Mouse (Mus musculus) left cerebral cortex, postnatal 25 days (tissue): ENCODE measurements at regions not wholly inside any gene's neighbourhood (a gene's known extent, or its start where the extent isn't known, plus 50 kb on each side); places are given as distances from the start of the nearest gene placed in this dataset.
A peak's percentile ranks its signal among the peaks of the same experiment; 100 is the strongest.
"Not testable (repeated sequence)": the region's sequence is repeated elsewhere in the genome, so short reads cannot be mapped to it uniquely, and the experiment has no call there.

Experiments used
- DNase-seq, 2 experiments: peaks; one replicate each; pipeline ENCODE4 v3.0.0; 2022; ENCODE audit warnings: low spot score in 2 of 2, mixed read lengths in 1 of 2
- intact Hi-C: fragments of 180-260 bp; cut with DNase I; formaldehyde crosslinking; loops from one replicate; pipeline ENCODE4 v1.15.1; 2025

DNA sequence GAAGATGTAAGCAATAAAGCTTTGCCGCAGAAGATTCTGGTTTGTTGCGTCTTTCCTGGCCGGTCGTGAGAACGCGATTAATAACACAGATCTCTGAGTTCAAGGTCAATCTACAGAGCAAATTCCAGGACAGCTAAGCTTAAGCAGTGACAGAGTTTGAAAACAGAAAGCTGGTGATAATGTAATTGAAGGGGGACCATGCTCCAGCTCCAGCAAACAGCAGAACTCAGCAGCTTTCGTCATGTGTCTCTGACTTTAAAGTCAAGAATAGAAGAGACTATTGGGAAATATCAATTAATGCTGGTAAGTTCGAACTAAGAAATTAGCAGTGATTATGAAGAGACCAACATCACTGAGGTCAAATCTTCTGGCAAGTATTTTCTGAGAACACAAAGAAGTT is 251.2 kb downstream of the Btbd35f27 start:
- intact Hi-C loops: not testable (repeated sequence)

More for the DNA sequence above, 251.2 kb downstream of the Btbd35f27 start:
- DNase-seq: peak in 1 of 2 experiments; percentile 1
